Mouse (Mus musculus): ENCODE data around the gene Aff3.

The Aff3 gene

DNA sequence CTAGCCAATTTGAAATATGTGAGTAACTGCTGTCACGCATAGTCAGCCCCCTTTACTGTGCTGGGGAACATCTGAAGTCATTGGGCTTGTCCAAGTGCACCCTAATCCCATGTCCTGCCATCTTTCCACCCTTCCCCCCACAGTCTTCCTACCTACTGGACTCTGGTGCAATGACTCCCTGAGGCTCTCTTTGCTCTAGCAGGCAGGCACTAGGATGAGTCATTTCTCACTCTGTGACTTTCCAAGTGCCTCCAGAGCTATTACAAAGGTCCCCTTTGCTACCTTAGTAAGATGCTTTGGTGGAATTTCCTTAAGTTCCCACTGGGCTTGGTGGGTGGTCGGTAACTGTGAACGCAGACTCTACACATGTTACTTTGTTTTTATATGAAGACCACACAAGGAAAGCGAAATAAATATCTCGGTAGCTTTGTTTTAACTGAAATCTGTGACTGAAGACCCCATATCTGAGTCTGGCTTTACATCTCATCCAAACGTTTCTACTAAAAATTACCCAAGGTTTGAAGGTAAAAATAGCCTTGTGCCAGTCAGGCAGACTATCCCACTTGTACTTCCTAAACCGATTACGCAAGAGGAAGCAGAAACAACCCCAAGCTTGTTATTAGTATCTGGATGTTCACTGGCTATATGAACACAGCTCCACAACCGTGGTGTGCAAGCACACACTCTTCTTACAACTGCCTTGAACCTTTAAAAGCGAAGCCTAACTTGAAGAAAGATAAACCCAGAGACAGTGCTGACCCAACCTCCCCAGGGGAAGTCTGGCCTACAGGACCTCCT is 405.0 kb downstream of the Aff3 start:
- DNase-seq, result no peak

DNA sequence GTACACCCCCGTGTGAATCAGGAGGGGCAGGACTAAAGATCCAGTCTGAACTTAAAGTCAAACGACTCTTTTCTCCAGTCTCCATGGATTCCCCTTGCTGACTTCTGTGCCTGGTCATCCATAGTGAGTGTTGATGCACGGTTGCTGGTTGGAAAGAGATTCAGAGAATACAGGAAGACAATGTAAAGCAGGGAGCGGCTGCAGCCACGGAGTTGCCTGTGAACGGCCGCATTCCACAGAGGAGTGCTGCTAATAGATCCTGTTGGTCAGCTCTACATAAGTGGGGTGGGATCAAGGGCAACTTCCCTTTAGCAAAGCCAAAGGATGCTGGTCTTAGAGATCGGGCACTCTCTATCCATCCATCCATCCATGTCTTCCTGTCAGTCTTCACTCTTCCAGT is 410.3 kb downstream of the Aff3 start:
- no peak for DNase-seq

DNA sequence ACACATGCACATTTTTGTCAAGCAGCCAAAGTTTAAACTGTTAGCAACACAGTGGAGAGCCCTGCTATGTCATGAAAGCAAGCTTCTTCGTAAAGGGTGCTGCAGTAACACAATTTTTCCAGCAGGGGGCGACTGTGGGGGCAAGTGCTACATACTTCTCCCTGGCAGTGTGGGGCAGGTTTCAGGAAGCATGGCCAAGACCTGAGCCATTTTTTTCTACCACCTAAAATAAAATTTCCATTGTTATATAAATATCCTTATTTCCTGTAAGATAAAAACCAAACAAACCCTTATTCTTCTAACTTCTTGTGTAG is 412.0 kb downstream of the Aff3 start:
- peak in 1 of 2 experiments; percentile 43 for DNase-seq

DNA sequence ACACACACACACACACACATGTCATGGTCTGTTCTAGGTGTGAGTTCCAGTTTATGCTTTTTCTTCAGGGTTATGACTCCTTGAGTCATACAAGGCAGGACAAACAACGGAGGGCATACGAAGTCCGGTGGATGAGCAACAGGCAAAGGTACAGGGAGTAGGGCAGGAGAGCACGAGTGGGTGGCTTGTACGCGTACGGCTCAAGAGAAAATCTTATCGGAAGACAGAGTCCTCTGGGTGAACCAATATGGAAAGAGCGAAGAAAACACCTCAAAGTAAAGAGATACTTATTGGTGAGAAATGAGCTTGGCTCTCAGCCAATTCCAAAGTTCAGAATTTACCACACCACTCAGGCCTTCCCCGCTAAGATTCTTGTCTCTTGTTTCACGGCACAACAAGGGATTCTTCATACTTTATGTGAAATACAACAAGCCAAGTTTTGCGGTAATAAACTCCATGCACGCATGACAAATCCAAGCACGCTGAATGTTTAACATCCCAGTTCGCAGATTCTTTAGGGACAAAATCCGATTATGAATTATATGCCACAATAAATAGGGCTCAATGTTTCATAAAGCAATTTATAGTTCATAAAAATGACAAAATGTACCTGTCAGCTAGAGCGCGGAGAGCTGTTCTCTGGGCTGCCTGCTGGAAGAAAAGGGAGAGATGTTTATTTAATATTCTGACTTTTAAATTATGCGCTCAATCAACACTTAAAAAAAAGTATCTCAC is 412.6 kb downstream of the Aff3 start:
- no peak for DNase-seq

DNA sequence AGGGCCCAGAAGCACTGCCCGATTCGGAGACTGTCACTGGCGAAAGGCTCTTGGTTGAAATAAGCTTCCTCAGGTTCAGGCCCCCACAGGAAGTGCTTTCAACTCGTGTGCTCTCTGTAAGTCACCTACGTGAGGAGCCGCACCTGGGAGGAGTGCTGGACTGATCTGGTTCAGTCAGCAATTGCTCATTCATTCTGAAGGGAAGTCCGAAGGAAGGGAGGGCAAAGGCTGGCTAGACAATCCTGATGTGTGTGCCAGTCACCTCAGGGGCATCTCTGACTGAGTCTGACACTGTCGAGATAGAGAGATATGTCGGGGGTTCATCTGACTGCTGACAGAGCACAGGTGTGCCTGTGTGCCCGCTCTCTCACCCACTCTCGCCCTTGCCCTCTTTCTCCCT is 413.3 kb downstream of the Aff3 start:
- no peak for DNase-seq

DNA sequence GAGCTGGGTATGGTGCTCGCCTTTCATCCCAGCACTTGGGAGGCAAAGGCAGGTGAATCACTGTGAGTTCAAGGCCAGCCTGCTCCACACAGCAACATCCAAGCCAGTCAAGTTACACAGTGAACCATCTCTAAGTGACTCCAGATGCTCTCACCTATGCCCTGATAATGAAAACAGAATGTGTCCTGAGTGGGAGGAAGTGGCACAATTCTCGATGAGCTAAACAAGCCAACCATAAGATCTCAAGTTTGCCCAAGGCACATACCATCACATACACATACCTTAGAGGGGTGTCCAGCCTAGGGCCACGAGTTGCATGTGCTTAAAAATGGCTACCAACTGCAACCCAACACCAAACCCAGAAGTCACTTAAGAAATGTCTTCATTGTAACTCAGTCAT is 414.5 kb downstream of the Aff3 start:
- DNase-seq, result no peak

DNA sequence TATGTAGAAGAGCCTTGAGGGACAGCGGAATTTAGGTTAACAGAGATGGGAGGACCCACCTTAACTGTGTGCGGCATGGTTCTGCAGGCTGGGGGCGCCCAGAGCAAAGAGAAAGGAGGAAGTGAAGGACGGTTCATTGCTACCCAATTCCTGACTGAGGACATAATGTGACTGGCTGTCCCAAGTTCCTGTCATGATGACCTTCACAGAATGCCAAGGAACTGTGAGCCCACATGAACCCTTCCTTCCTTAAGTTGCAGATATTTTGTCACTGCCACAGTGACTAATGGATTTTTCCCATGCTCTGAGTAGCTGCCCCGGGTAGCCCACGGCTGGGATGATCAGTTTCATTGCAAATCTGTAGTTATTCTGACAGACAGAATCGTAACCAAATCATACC is 415.2 kb downstream of the Aff3 start:
- DNase-seq, result no peak

DNA sequence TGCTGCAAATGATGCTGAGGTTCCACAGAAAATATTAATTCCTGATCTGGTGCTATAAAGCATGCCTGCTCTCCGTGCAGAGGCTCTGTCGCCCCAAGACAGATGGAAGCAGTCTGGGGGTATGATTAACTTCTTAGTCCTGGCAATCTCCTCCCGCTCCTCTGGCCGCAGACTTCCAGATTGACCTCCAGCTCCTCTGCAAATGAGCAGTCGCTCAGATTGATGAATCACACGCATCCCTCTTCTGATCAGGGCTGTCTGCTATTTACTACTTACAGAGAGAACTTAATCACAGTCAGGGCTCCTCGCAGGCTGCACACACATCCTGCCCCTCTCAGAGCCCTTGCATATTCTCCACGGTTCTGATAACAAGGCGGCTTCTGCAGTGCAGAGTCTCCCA is 416.7 kb downstream of the Aff3 start:
- no peak for DNase-seq

DNA sequence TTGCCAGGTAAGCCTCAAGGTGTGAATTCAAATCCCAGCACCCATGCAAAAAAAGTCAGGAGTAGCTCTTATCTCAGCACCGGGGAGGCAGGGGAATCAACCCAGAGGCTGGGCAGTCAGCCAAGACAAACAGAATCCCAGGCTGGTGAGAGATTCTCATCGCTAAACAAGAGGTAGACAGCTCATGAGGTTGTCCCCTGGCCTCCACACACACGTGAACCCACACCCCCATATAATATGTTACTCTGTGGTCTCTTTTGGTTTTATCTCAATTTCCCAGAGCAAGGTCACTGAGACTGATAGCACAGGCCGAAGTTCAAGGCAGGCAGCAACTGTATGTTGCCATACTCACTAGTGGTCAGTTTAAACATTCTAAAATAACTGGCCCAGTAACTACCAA is 422.2 kb downstream of the Aff3 start:
- no peak for DNase-seq

DNA sequence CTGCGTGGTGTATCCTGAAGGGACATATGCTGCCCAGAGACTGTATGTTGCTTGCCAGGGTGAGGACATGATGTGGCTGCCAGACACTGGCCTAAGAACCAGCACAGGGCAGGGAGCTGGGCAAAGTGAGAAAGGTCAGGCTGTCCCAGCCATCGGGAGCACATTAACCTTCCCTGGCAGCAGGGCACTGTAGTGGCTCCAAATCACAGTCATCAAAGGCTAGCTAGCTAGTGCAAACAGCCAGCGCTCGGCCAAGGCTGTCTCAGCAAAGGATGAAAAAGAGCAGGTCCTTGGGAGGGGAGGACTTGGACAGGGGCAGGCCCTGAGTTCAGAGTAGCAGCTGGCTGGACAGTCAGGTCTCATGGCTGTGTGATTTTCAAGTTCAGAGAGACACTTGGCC is 423.0 kb downstream of the Aff3 start:
- DNase-seq, result no peak

DNA sequence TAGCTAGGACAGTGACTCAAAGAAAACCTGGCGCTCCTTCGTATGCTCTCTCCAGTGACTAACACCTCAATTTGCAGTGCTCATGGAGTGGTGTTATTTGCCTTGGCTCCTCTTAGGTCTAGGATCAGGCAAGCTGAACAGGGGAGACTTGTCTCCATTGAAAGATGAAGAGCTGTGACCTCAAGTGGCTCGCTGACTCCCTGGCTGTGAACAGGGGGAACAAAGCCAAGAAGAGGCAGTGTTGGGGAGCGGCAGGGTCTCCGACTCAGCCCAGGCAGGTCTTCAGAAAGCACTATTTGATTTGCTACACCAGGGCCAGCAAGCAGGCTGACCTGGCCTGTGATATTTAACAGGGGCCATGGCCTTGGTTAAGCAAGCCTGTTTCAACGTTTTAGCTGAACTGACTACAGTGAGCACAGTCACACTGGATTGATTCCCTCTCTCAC is 423.5 kb downstream of the Aff3 start:
- no peak for DNase-seq

DNA sequence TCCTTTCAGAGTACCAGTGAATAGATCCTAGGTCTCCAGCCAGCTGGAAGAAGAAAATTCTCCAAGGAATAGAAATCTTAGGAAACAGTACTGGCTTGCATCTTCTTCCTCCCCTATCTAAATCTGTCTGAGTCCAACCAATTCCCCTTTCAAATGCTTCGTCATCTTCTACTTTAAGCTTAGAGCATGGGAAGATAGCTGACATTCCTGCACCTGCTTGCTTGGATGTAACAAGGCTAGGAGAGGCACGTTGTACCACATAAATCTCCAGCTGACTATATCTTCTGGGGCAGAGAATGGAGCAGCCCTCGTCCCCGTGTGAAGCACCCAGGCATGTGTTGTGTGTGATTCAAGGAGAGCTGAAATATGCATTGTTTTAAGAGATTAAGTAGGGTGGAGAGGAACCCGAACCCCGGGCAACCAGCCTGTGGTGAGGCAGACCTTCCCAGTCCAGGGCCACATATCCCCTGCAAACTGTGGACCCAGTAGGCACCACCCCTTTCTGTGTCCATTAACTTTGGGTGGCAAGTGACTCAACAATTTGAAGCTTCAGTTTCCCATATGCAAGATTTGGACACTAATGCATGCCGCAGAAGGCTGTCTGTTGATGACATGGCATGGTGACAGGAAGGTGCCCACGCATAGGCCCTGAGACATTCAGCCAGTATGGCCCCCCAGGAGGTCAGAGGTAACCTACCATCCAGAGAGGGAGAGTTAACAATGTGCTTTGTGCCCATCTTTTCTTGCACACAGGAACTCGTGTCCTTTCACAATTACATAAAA is 424.1 kb downstream of the Aff3 start:
- no peak for DNase-seq

DNA sequence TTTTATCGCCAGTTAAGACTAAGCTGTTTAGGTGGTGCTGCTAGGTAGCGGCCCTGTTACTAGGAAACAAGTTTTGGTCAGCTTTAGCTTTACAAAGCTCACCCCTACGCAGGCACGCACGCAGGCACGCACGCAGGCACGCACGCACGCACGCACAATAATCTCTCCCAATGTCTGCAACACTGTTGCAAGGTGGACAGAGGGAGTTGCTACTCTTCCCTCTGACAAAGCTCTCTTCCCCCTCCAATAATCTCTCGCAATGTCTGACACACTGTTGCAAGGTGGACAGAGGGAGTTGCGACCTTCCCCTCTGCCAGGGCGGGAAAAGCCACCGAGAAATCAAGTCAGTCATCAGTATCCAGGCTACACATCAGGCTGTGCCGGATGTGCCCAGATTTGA is 425.2 kb downstream of the Aff3 start:
- DNase-seq, result no peak

DNA sequence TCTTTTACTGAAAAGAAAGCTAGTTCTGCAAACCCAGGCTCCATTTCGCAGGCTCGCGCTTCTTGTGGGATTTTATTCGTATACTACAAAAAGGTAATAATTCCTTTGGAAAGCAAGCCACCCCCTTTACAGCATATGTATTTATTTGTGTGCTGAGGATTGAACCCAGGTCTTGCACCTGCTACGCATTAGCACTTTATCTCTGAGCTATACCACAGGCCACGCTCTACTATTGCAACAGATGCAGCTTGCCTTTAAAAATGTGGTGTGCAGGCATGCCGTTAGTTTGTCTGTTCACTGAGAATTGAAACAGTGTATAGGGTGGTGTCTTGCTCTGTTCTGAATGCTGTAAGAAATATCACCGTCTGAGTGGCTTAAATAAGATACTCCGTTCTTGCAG is 426.9 kb downstream of the Aff3 start:
- DNase-seq, result no peak

DNA sequence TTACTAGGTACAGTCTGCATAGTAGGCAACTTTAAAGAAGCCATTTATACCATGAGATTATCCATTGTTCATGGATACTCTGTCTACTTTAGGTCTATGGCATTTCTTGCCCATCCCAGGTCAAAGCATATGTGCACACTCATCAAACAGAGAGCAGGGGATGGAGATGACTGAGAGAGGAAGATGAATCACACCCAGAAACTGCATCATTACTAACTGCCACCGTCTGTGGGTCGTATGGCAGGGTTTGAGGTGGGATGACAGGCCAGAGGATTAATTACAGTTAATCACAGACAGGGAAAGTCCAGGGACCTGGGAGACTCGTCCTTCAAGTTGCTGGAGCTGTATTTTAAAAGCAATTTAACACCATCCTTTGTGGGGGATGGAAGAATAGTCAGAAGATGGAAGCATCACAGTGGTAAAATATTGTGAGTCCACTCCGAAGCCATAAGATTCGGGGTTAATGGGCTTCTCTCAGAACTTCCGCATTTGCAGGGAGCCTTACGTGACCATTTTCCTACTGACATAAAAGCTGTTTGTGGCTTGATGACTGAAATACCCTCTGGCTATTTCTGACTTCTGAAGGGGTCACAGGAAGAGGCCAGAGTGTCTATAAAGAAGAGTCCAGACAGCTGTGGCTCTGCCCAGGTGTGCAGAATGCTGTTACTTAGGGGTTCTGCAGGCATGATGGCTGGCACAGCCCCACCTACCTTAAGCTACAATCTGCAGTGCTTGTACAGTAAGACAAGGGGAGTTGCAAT is 427.5 kb downstream of the Aff3 start:
- DNase-seq, result no peak

DNA sequence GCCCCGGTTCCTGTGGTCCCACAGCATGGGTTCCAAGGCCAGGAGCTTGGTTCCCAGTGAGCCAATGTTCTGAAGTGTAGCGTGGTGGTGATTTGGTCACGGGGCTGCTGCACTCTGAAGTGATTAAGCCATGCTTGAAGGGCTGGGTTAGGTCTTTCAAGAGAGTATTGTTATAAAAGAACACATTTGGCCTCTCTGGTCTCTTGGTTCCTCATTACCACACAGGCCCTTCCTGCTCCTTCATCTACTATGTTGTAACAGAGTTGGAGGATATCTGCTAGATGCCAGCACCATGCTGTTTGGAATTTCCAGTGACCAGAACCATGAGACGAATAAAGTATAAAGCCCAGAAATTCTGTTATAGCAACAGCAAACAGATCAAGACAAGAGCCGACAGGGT is 431.6 kb downstream of the Aff3 start:
- DNase-seq, result no peak

DNA sequence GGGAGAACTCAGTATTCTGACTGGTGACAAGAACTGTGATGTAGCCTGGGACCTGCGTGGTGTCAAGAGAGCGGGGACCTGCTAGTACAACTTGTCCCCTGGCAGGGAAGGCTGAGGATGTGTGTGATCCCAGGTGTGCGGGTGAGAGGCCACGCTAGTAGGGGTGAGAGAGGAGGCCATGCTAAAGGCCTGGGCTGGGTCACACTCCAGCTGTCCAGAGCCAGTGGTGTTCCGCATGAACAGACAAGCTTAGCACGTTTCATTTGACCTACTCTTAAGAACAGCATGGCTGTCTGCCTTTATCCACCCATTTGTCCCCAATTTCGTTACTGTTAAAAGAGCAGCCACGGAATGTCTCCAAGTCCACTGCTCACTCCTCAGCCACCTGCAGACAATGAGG is 434.7 kb downstream of the Aff3 start:
- no peak for DNase-seq

DNA sequence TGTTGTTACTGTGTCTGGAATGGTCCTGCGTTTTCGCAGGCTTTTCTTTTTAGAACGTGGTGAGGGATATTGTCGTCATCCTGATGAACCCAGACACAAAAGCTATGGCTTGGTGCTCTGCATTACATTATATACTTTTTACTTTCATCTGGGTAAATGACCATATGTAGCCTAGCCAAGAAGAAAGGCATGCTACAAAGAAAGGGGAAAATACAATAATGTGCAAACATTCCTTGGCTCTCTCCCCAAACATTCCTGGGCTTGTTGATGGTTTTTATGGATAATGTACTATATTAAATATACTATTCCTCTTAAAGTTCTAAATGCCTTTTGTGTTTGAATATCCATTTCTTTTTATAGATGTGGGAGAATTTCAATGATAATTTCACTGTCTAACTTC is 435.9 kb downstream of the Aff3 start:
- DNase-seq, result no peak

DNA sequence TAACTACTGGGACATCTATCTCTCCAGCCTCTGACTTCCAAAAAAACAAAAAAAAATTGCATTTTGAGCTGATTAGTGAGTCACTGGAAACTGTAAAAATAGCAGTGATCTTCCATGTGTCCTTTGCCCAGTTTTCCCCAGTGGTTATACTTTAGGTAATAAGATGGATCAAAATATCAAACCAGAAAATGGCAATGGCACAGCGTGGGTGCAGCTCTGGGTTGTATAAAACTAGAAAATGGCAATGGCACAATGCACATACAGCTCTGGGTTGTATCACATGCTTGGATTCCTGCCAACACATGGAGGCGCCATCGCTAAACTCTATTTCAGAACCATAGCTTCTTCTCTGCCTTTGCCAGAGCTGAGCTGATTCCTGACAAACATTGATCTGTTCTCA is 439.6 kb downstream of the Aff3 start:
- DNase-seq, result no peak

DNA sequence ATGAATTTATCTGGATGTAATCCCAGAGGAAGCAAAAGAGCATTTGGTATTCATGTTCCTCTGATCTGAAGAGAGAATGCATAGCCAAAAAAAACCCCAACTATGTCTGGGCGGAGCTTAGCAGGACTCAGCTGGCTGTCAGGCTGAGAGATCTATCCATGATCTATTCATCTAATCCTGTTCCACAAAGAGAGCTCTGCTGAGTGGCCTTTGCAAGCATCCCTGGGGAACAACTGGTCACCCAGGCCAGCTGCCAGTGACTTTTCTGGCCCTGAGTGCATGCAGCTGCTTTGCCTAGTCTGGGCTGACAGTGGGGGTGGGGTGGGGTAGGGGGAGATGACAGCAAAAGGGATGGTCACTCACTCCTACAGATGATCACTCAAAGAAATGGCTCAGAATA is 442.6 kb downstream of the Aff3 start:
- no peak for DNase-seq

DNA sequence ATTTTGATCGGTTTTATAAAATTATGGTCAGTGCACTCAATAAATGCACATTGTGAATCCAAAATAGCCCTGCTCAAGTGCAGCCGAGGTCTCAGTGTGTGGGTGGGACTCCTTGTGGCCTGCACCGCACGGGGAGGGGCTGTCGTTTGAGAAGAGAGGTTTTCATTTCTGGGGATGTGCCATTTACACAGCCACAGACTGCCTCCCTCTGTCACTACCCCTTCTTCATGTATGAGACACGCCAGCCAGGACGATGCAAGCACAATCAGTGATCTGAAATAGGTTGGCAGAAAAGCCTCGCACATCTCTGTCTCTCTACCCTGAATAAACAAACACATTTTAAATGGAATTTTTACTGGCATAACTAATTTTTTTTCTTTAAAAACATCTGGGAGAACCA is 443.3 kb downstream of the Aff3 start:
- no peak for DNase-seq

DNA sequence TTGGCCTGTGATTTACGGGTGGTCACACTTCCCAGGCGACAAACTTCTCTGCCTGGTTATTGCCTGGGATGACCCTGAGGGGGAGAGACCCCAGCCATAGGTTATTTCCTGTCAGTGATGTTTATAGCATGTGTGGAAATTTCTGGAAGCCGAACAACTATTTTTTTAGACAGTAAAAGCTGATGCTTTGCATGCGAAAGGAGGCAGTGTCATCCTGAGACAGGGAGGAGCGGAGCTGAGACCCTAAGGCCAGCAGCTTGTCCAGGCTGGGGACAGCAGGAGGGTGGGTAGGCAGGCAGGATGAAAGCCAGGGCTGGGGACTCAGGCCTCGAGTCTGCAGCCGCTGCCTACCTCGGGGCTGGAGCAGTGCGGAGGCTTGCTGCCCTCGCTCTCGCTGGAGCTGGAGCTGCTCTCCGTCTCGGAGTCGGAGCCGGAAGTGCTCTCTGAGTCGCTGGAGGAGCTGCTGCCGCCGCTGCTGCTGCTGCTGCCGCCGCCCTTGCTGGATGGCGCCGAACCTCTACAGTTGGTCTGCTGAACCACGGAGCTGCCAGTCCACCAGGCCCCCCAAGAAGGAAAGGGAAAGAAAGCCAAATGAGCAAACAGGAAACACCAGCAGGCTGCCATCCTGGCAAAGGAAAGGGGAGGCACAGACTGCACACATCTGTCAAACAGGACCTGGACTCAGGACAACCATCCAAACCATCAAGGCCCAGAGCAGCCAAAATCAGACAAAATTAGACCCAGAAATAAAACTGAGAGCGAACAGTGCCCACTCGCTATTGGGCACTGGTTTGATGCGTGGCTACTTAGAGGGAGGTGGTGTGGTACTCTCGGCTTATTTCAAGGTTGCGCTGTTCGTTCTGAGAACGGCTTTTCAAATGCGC is 446.6 kb downstream of the Aff3 start:
- no peak for DNase-seq
